Mouse (Mus musculus): ENCODE results near the gene Vamp5. TPM values are rescaled to one million over a fixed set of nuclear protein-coding genes. Genes with fewer than 3 reads are reported as not detected.

The Vamp5 gene
- total RNA-seq (2021): 1 to 10 TPM; 3.4 to 4.5 TPM

- intact Hi-C loops (cut with DNase I): no loop called here
- peak in 1 of 2 experiments; percentile 85 for DNase-seq (ENCODE audit: extremely low spot score in 1 of 2, low spot score in 2 of 2)
These were observed at the start of gene Vamp5 for GRCm38 (mm10) chr6:72380131-72380770. Gene Vamp5 (minus strand): TSS chr6:72380468.

- intact Hi-C loops (cut with DNase I): loop anchor here (2.0 kb wide), 1 partner anchor 106 kb away; no protein-coding TSS in a partner anchor
These were observed 49.0 kb upstream of the Vamp5 start for GRCm38 (mm10) chr6:72429061-72429842.

GRCm38 (mm10) chr6:72428036-72428435 is 47.8 kb upstream of the Vamp5 start:
- peak; percentile 59 to 79 for DNase-seq (ENCODE audit: extremely low spot score in 1 of 2, low spot score in 2 of 2)
- intact Hi-C loops (cut with DNase I): loop anchor here (2.0 kb wide), 1 partner anchor 107 kb away; no protein-coding TSS in a partner anchor

More at GRCm38 (mm10) chr6:72429061-72429842, 49.0 kb upstream of the Vamp5 start:
- DNase-seq (ENCODE audit: extremely low spot score in 1 of 2, low spot score in 2 of 2): no peak

GRCm38 (mm10) chr6:72425646-72426045 is 45.4 kb upstream of the Vamp5 start:
- no peak for DNase-seq (ENCODE audit: extremely low spot score in 1 of 2, low spot score in 2 of 2)
- intact Hi-C loops (cut with DNase I): no loop called here

GRCm38 (mm10) chr6:72420901-72421300 is 40.6 kb upstream of the Vamp5 start:
- intact Hi-C loops (cut with DNase I): no loop called here
- DNase-seq (ENCODE audit: extremely low spot score in 1 of 2, low spot score in 2 of 2): no peak

- DNase-seq (ENCODE audit: extremely low spot score in 1 of 2, low spot score in 2 of 2): no peak
- intact Hi-C loops (cut with DNase I): no loop called here
These were observed 39.5 kb upstream of the Vamp5 start for GRCm38 (mm10) chr6:72419806-72420205.

- DNase-seq (ENCODE audit: extremely low spot score in 1 of 2, low spot score in 2 of 2): no peak
- intact Hi-C loops (cut with DNase I): no loop called here
These were observed 38.0 kb upstream of the Vamp5 start for GRCm38 (mm10) chr6:72418279-72418678.

- DNase-seq (ENCODE audit: extremely low spot score in 1 of 2, low spot score in 2 of 2): no peak
- intact Hi-C loops (cut with DNase I): no loop called here
These were observed 35.9 kb upstream of the Vamp5 start for GRCm38 (mm10) chr6:72415964-72416772.

GRCm38 (mm10) chr6:72415181-72415580 is 34.9 kb upstream of the Vamp5 start:
- no peak for DNase-seq (ENCODE audit: extremely low spot score in 1 of 2, low spot score in 2 of 2)
- intact Hi-C loops (cut with DNase I): no loop called here

GRCm38 (mm10) chr6:72414076-72414756 is 33.9 kb upstream of the Vamp5 start, which contains the start of gene Ggcx:
Gene Ggcx (plus strand): TSS chr6:72414308.
- peak; percentile 86 to 97 for DNase-seq (ENCODE audit: extremely low spot score in 1 of 2, low spot score in 2 of 2)
- intact Hi-C loops (cut with DNase I): no loop called here

GRCm38 (mm10) chr6:72410518-72410917 is 30.2 kb upstream of the Vamp5 start:
- intact Hi-C loops (cut with DNase I): no loop called here
- DNase-seq (ENCODE audit: extremely low spot score in 1 of 2, low spot score in 2 of 2): no peak

GRCm38 (mm10) chr6:72410003-72410402 is 29.7 kb upstream of the Vamp5 start:
- intact Hi-C loops (cut with DNase I): no loop called here

GRCm38 (mm10) chr6:72409567-72409966 is 29.3 kb upstream of the Vamp5 start:
- DNase-seq (ENCODE audit: extremely low spot score in 1 of 2, low spot score in 2 of 2): peak in 1 of 2 experiments; percentile 71
- intact Hi-C loops (cut with DNase I): loop anchor here (5.0 kb wide), 1 partner anchor 47 kb away; no protein-coding TSS in a partner anchor

More at GRCm38 (mm10) chr6:72410003-72410402, 29.7 kb upstream of the Vamp5 start:
- DNase-seq (ENCODE audit: extremely low spot score in 1 of 2, low spot score in 2 of 2): no peak

GRCm38 (mm10) chr6:72407119-72407518 is 26.9 kb upstream of the Vamp5 start:
- intact Hi-C loops (cut with DNase I): loop anchor here (5.0 kb wide), 1 partner anchor 45 kb away; no protein-coding TSS in a partner anchor

GRCm38 (mm10) chr6:72405356-72405755 is 25.1 kb upstream of the Vamp5 start:
- DNase-seq (ENCODE audit: extremely low spot score in 1 of 2, low spot score in 2 of 2): no peak
- intact Hi-C loops (cut with DNase I): loop anchor here (5.0 kb wide), 1 partner anchor 43 kb away; no protein-coding TSS in a partner anchor

More at GRCm38 (mm10) chr6:72407119-72407518, 26.9 kb upstream of the Vamp5 start:
- peak; percentile 60 to 83 for DNase-seq (ENCODE audit: extremely low spot score in 1 of 2, low spot score in 2 of 2)

GRCm38 (mm10) chr6:72401875-72402274 is 21.6 kb upstream of the Vamp5 start:
- peak; percentile 38 to 70 for DNase-seq (ENCODE audit: extremely low spot score in 1 of 2, low spot score in 2 of 2)
- intact Hi-C loops (cut with DNase I): no loop called here

GRCm38 (mm10) chr6:72399967-72400366 is 19.7 kb upstream of the Vamp5 start:
- intact Hi-C loops (cut with DNase I): no loop called here
- no peak for DNase-seq (ENCODE audit: extremely low spot score in 1 of 2, low spot score in 2 of 2)

- intact Hi-C loops (cut with DNase I): no loop called here
- DNase-seq (ENCODE audit: extremely low spot score in 1 of 2, low spot score in 2 of 2): no peak
These were observed 16.6 kb upstream of the Vamp5 start for GRCm38 (mm10) chr6:72396837-72397251.
